Mouse (Mus musculus): ENCODE data around the gene Wbp1l.

DNA sequence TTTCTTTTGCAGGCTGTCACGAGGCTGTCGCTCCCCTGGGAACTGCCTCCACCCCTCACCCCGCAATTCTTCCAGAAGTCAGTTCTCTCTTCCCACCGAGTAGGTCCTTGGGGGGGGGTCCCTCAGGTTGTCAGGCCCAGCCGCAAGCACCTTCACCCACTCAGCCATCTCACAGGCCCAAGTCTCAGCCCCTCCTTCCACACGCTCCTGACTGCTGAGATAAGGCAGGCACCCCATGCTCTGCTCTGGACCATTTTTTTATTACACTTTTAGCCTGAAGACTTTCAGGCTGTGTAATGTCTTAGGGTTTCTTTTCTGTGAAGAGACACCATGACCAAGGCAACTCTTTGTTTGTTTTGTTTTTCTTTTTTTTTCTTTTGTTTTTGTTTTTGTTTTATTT, 38.7 kb downstream of the Wbp1l start:
- TF ChIP-seq POLR2A (IDR thresholded peaks at IDR 0.05; ENCODE audit: insufficient read depth, low read length) (no peak), CTCF (IDR thresholded peaks at IDR 0.05; ENCODE audit: low read depth, low read length) (no peak), EP300 (IDR thresholded peaks at IDR 0.05; ENCODE audit: insufficient read depth, low read depth, low read length) (no peak)
